Mouse (Mus musculus): ENCODE data around the gene Klc3. TPM values are rescaled to one million over a fixed set of nuclear protein-coding genes. Genes with fewer than 3 reads are reported as not detected.

The Klc3 gene
- polyA plus RNA-seq, 1 experiment from 2014 or later: not detected

GRCm38 (mm10) chr7:19388699-19389413 is 15.0 kb downstream of the Klc3 start:
- Histone ChIP-seq H3K4me3 (ENCODE audit: inconsistent target) (no peak overlapping the region), H3K27ac (no peak overlapping the region), H3K36me3 (ENCODE audit: inconsistent target) (peaks cover 83% of the 10 kb centered on the region), H3K79me2 (ENCODE audit: inconsistent target) (peaks cover 2% of the 10 kb centered on the region)
- WGBS (ENCODE audit: missing documents): 93% methylated on average over 9 of the region's 10 CpGs

GRCm38 (mm10) chr7:19383708-19384107 is 20.2 kb downstream of the Klc3 start:
- Histone ChIP-seq H3K4me3 (ENCODE audit: inconsistent target) (no peak overlapping the region), H3K27ac (no peak overlapping the region), H3K36me3 (ENCODE audit: inconsistent target) (peaks cover 36% of the 10 kb centered on the region), H3K79me2 (ENCODE audit: inconsistent target) (peaks cover 19% of the 10 kb centered on the region)
- WGBS (ENCODE audit: missing documents): 93% methylated on average over 9 of the region's 9 CpGs

GRCm38 (mm10) chr7:19382166-19382541 is 21.8 kb downstream of the Klc3 start:
- peaks cover 24% of the 10 kb centered on the region for H3K36me3 ChIP-seq (ENCODE audit: inconsistent target)
- H3K27ac ChIP-seq: no peak overlapping the region
- under 1% methylated on average over 37 of the region's 37 CpGs for whole genome bisulfite sequencing (ENCODE audit: missing documents)
- peak overlapping the region; percentile 72 for H3K4me3 ChIP-seq (ENCODE audit: inconsistent target)
- peaks cover 19% of the 10 kb centered on the region for H3K79me2 ChIP-seq (ENCODE audit: inconsistent target)

GRCm38 (mm10) chr7:19381377-19382165 is 22.3 kb downstream of the Klc3 start, which contains the start of gene Ercc2:
Gene Ercc2 (plus strand): TSS chr7:19382010.
- H3K27ac ChIP-seq: no peak within 1 kb of the TSS

GRCm38 (mm10) chr7:19378049-19378448 is 25.9 kb downstream of the Klc3 start:
- WGBS (ENCODE audit: missing documents): 91% methylated on average over 8 of the region's 8 CpGs
- H3K79me2 ChIP-seq (ENCODE audit: inconsistent target): peaks cover 9% of the 10 kb centered on the region
- H3K36me3 ChIP-seq (ENCODE audit: inconsistent target): no peaks in the 10 kb centered on the region
- no peak overlapping the region for H3K27ac ChIP-seq
- no peak overlapping the region for H3K4me3 ChIP-seq (ENCODE audit: inconsistent target)

More at GRCm38 (mm10) chr7:19381377-19382165, 22.3 kb downstream of the Klc3 start, which contains the start of gene Ercc2:
- WGBS (ENCODE audit: missing documents): 7% methylated on average over 48 of the region's 48 CpGs
- peaks cover 19% of the 10 kb centered on the region for H3K79me2 ChIP-seq (ENCODE audit: inconsistent target)
- peaks cover 21% of the 10 kb centered on the region for H3K36me3 ChIP-seq (ENCODE audit: inconsistent target)
- H3K4me3 ChIP-seq (ENCODE audit: inconsistent target): peak within 1 kb of the TSS; percentile 72

GRCm38 (mm10) chr7:19376019-19376418 is 27.9 kb downstream of the Klc3 start:
- Histone ChIP-seq H3K36me3 (ENCODE audit: inconsistent target) (no peaks in the 10 kb centered on the region), H3K27ac (no peak overlapping the region), H3K4me3 (ENCODE audit: inconsistent target) (no peak overlapping the region), H3K79me2 (ENCODE audit: inconsistent target) (no peaks in the 10 kb centered on the region)
- whole genome bisulfite sequencing (ENCODE audit: missing documents): 92% methylated on average over 4 of the region's 4 CpGs

GRCm38 (mm10) chr7:19375368-19375767 is 28.5 kb downstream of the Klc3 start:
- 82% methylated on average over 15 of the region's 18 CpGs for WGBS (ENCODE audit: missing documents)
- Histone ChIP-seq H3K27ac (no peak overlapping the region), H3K4me3 (ENCODE audit: inconsistent target) (no peak overlapping the region), H3K79me2 (ENCODE audit: inconsistent target) (no peaks in the 10 kb centered on the region), H3K36me3 (ENCODE audit: inconsistent target) (no peaks in the 10 kb centered on the region)

- Histone ChIP-seq H3K4me3 (ENCODE audit: inconsistent target) (no peak overlapping the region), H3K36me3 (ENCODE audit: inconsistent target) (no peaks in the 10 kb centered on the region), H3K27ac (no peak overlapping the region), H3K79me2 (ENCODE audit: inconsistent target) (no peaks in the 10 kb centered on the region)
- 91% methylated on average over 2 of the region's 2 CpGs for WGBS (ENCODE audit: missing documents)
These were observed 30.5 kb downstream of the Klc3 start for GRCm38 (mm10) chr7:19373367-19373766.

- 17% methylated on average over 46 of the region's 46 CpGs for WGBS (ENCODE audit: missing documents)
- H3K36me3 ChIP-seq (ENCODE audit: inconsistent target): no peaks in the 10 kb centered on the region
These were observed 34.0 kb downstream of the Klc3 start for GRCm38 (mm10) chr7:19369823-19370425.

GRCm38 (mm10) chr7:19368380-19368779 is 35.5 kb downstream of the Klc3 start:
- H3K4me3 ChIP-seq (ENCODE audit: inconsistent target): no peak overlapping the region
- no peaks in the 10 kb centered on the region for H3K79me2 ChIP-seq (ENCODE audit: inconsistent target)
- H3K27ac ChIP-seq: no peak overlapping the region
- 54% methylated on average over 15 of the region's 16 CpGs for WGBS (ENCODE audit: missing documents)
- H3K36me3 ChIP-seq (ENCODE audit: inconsistent target): no peaks in the 10 kb centered on the region

More at GRCm38 (mm10) chr7:19369823-19370425, 34.0 kb downstream of the Klc3 start:
- H3K4me3 ChIP-seq (ENCODE audit: inconsistent target): no peak overlapping the region
- no peaks in the 10 kb centered on the region for H3K79me2 ChIP-seq (ENCODE audit: inconsistent target)
- H3K27ac ChIP-seq: no peak overlapping the region

- no peak overlapping the region for H3K27ac ChIP-seq
- WGBS (ENCODE audit: missing documents): 77% methylated on average over 4 of the region's 4 CpGs
- no peak overlapping the region for H3K4me3 ChIP-seq (ENCODE audit: inconsistent target)
These were observed 38.5 kb downstream of the Klc3 start for GRCm38 (mm10) chr7:19365376-19365775.

GRCm38 (mm10) chr7:19363881-19364280 is 40.0 kb downstream of the Klc3 start:
- no peaks in the 10 kb centered on the region for H3K79me2 ChIP-seq (ENCODE audit: inconsistent target)
- 9% methylated on average over 18 of the region's 18 CpGs for WGBS (ENCODE audit: missing documents)
- no peak overlapping the region for H3K4me3 ChIP-seq (ENCODE audit: inconsistent target)
- no peak overlapping the region for H3K27ac ChIP-seq
- H3K36me3 ChIP-seq (ENCODE audit: inconsistent target): no peaks in the 10 kb centered on the region

More at GRCm38 (mm10) chr7:19365376-19365775, 38.5 kb downstream of the Klc3 start:
- no peaks in the 10 kb centered on the region for H3K79me2 ChIP-seq (ENCODE audit: inconsistent target)
- H3K36me3 ChIP-seq (ENCODE audit: inconsistent target): no peaks in the 10 kb centered on the region

- no peaks in the 10 kb centered on the region for H3K36me3 ChIP-seq (ENCODE audit: inconsistent target)
- no peaks in the 10 kb centered on the region for H3K79me2 ChIP-seq (ENCODE audit: inconsistent target)
- no peak overlapping the region for H3K27ac ChIP-seq
- H3K4me3 ChIP-seq (ENCODE audit: inconsistent target): no peak overlapping the region
- 84% methylated on average over 4 of the region's 4 CpGs for WGBS (ENCODE audit: missing documents)
These were observed 41.6 kb downstream of the Klc3 start for GRCm38 (mm10) chr7:19362276-19362675.

- no peaks in the 10 kb centered on the region for H3K36me3 ChIP-seq (ENCODE audit: inconsistent target)
- 0 out of 2 replicates have a peak overlapping the region, but pooled peaks have one; percentile 4 for H3K27ac ChIP-seq
- H3K79me2 ChIP-seq (ENCODE audit: inconsistent target): no peaks in the 10 kb centered on the region
- peak overlapping the region; percentile 70 for H3K4me3 ChIP-seq (ENCODE audit: inconsistent target)
- WGBS (ENCODE audit: missing documents): 11% methylated on average over 16 of the region's 16 CpGs
These were observed 42.2 kb downstream of the Klc3 start for GRCm38 (mm10) chr7:19361720-19362119.

Measured in macrophage (primary cell).